Mouse (Mus musculus) A20 (cell line): ENCODE data around the gene Sipa1l3.

ENCODE experiments used
- DNase-seq: peaks from one replicate; pipeline ENCODE4 v3.0.0-alpha.2; 2011; ENCODE audit warnings: low read depth, low spot score

Sipa1l3 gene

GRCm38 (mm10) chr7:29305263-29305988 lies 213.0 kb downstream of the Sipa1l3 start:
- DNase-seq = no peak

- DNase-seq = no peak
Measured at GRCm38 (mm10) chr7:29304463-29305262, 213.8 kb downstream of the Sipa1l3 start.

GRCm38 (mm10) chr7:29303738-29304462 lies 214.5 kb downstream of the Sipa1l3 start, which contains the start of gene Dpf1:
Gene Dpf1, plus strand, starts transcription at chr7:29303951.
- peak; percentile 93 for DNase-seq

GRCm38 (mm10) chr7:29302641-29303040 lies 215.8 kb downstream of the Sipa1l3 start:
- DNase-seq = no peak

- peak; percentile 83 for DNase-seq
Measured at GRCm38 (mm10) chr7:29301127-29301566, 217.3 kb downstream of the Sipa1l3 start.

GRCm38 (mm10) chr7:29296998-29297397 lies 221.4 kb downstream of the Sipa1l3 start:
- DNase-seq = peak; percentile 73

GRCm38 (mm10) chr7:29295861-29296647 lies 222.4 kb downstream of the Sipa1l3 start:
- DNase-seq = no peak

GRCm38 (mm10) chr7:29294111-29294761 lies 224.2 kb downstream of the Sipa1l3 start:
- no peak for DNase-seq

- DNase-seq = no peak
Measured at GRCm38 (mm10) chr7:29293131-29294065, 225.0 kb downstream of the Sipa1l3 start.

- DNase-seq = no peak
Measured at GRCm38 (mm10) chr7:29292458-29293098, 225.9 kb downstream of the Sipa1l3 start.

GRCm38 (mm10) chr7:29291616-29292457 lies 226.6 kb downstream of the Sipa1l3 start:
- no peak for DNase-seq

GRCm38 (mm10) chr7:29290691-29291485 lies 227.6 kb downstream of the Sipa1l3 start:
- no peak for DNase-seq

- no peak for DNase-seq
Measured at GRCm38 (mm10) chr7:29289856-29290255, 228.6 kb downstream of the Sipa1l3 start.

- DNase-seq = peak; percentile 84
Measured at GRCm38 (mm10) chr7:29288942-29289638, 229.4 kb downstream of the Sipa1l3 start, which contains the start of gene Ppp1r14a. Gene Ppp1r14a, plus strand, starts transcription at chr7:29289308.

- DNase-seq = no peak
Measured at GRCm38 (mm10) chr7:29288079-29288478, 230.4 kb downstream of the Sipa1l3 start.

- DNase-seq = no peak
Measured at GRCm38 (mm10) chr7:29287481-29287880, 231.0 kb downstream of the Sipa1l3 start.

GRCm38 (mm10) chr7:29284523-29284922 lies 233.9 kb downstream of the Sipa1l3 start:
- no peak for DNase-seq
